Mouse (Mus musculus) urinary bladder, postnatal 4 days (tissue): Measurements from ENCODE around the gene Qdpr.
A peak's percentile ranks its signal among the peaks of the same experiment; 100 is the strongest.

Source experiments
- DNase-seq, 2 experiments: peaks; one replicate each; pipeline ENCODE4 v3.0.0; 2021 to 2022; ENCODE audit warnings: low spot score in 2 of 2

Gene Qdpr

GRCm38 (mm10) chr5:45449831-45450716 lies at the start of gene Qdpr:
Gene Qdpr (minus strand): TSS chr5:45450236.
- DNase-seq = peak; percentile 92 to 96

GRCm38 (mm10) chr5:45497564-45497963 lies 47.5 kb upstream of the Qdpr start:
- DNase-seq = no peak

- DNase-seq = no peak
Observed at GRCm38 (mm10) chr5:45496930-45497550, 47.0 kb upstream of the Qdpr start.

GRCm38 (mm10) chr5:45496479-45496878 lies 46.4 kb upstream of the Qdpr start:
- no peak for DNase-seq

- DNase-seq = no peak
Observed at GRCm38 (mm10) chr5:45496042-45496441, 46.0 kb upstream of the Qdpr start.

GRCm38 (mm10) chr5:45495429-45495975 lies 45.5 kb upstream of the Qdpr start:
- DNase-seq = no peak

GRCm38 (mm10) chr5:45494093-45494755 lies 44.2 kb upstream of the Qdpr start:
- no peak for DNase-seq

GRCm38 (mm10) chr5:45493191-45494092 lies 43.4 kb upstream of the Qdpr start, which contains the start of gene Lap3:
Gene Lap3 (plus strand): TSS chr5:45493374.
- DNase-seq = peak; percentile 99

GRCm38 (mm10) chr5:45491776-45492175 lies 41.7 kb upstream of the Qdpr start:
- no peak for DNase-seq

- DNase-seq = no peak
Observed at GRCm38 (mm10) chr5:45483654-45484053, 33.6 kb upstream of the Qdpr start.

GRCm38 (mm10) chr5:45482607-45483006 lies 32.6 kb upstream of the Qdpr start:
- no peak for DNase-seq

GRCm38 (mm10) chr5:45481125-45481524 lies 31.1 kb upstream of the Qdpr start:
- no peak for DNase-seq

GRCm38 (mm10) chr5:45480066-45480465 lies 30.0 kb upstream of the Qdpr start:
- DNase-seq = no peak

GRCm38 (mm10) chr5:45477601-45478000 lies 27.6 kb upstream of the Qdpr start:
- DNase-seq = no peak

- DNase-seq = no peak
Observed at GRCm38 (mm10) chr5:45476288-45476687, 26.3 kb upstream of the Qdpr start.

GRCm38 (mm10) chr5:45475771-45476170 lies 25.7 kb upstream of the Qdpr start:
- DNase-seq = no peak

GRCm38 (mm10) chr5:45474758-45475157 lies 24.7 kb upstream of the Qdpr start:
- no peak for DNase-seq

- DNase-seq = no peak
Observed at GRCm38 (mm10) chr5:45474215-45474614, 24.2 kb upstream of the Qdpr start.

GRCm38 (mm10) chr5:45473521-45473920 lies 23.5 kb upstream of the Qdpr start:
- no peak for DNase-seq

GRCm38 (mm10) chr5:45472880-45473450 lies 22.9 kb upstream of the Qdpr start:
- DNase-seq = no peak

- DNase-seq = no peak
Observed at GRCm38 (mm10) chr5:45454456-45454855, 4.4 kb upstream of the Qdpr start.
